Mouse (Mus musculus): ENCODE results near the gene Fgf11. TPM values are rescaled to one million over a fixed set of nuclear protein-coding genes. Genes with fewer than 3 reads are reported as not detected.

Gene Fgf11
- total and polyA plus RNA-seq, 2 experiments from 2014 or later: 1.0 to 5.7 TPM

- H3K27me3 ChIP-seq (ENCODE audit: control insufficient read depth, insufficient read depth, low read length): no peaks in the 10 kb centered on the region
- H3K4me1 ChIP-seq (ENCODE audit: control insufficient read depth, insufficient read depth): peaks cover 22% of the 10 kb centered on the region
- H3K9me3 ChIP-seq (replicated peaks; ENCODE audit: control insufficient read depth, low read length): no peaks in the 10 kb centered on the region
Observed at GRCm38 (mm10) chr11:69763551-69763950, 38.1 kb downstream of the Fgf11 start.

GRCm38 (mm10) chr11:69761868-69762267, 39.8 kb downstream of the Fgf11 start, which contains the start of gene Slc35g3:
Gene Slc35g3, minus strand, starts transcription at chr11:69761968.
- 65% methylated on average over 1 of the region's 1 CpGs for WGBS
- ATAC-seq (ENCODE audit: insufficient read depth, low read depth) (no peak), DNase-seq (ENCODE audit: low spot score) (no peak)
- H3K4me3 ChIP-seq (ENCODE audit: low read depth, low read length): no peak within 1 kb of the TSS
- no peak within 1 kb of the TSS for H3K9ac ChIP-seq (replicated peaks; ENCODE audit: low read depth, low read length)
- no peak within 1 kb of the TSS for H3K27ac ChIP-seq (ENCODE audit: low read depth)
- peaks cover 18% of the 10 kb centered on the region for H3K4me1 ChIP-seq (ENCODE audit: control insufficient read depth, insufficient read depth)
- H3K4me2 ChIP-seq (ENCODE audit: low read depth, low read length): no peak within 1 kb of the TSS
- no peaks in the 10 kb centered on the region for H3K9me3 ChIP-seq (replicated peaks; ENCODE audit: control insufficient read depth, low read length)
- no peaks in the 10 kb centered on the region for H3K36me3 ChIP-seq (replicated peaks; ENCODE audit: control insufficient read depth, insufficient read depth, low read length)
- no peak for TF ChIP-seq EP300 (IDR thresholded peaks at IDR 0.05; ENCODE audit: low read depth)
- no peak for TF ChIP-seq CTCF (IDR thresholded peaks at IDR 0.05; ENCODE audit: low read depth)
- H3K27me3 ChIP-seq (ENCODE audit: control insufficient read depth, insufficient read depth, low read length): no peaks in the 10 kb centered on the region

More at GRCm38 (mm10) chr11:69763551-69763950, 38.1 kb downstream of the Fgf11 start:
- no peaks in the 10 kb centered on the region for H3K36me3 ChIP-seq (replicated peaks; ENCODE audit: control insufficient read depth, insufficient read depth, low read length)
- DNase-seq (ENCODE audit: low spot score): no peak
- H3K9ac ChIP-seq (replicated peaks; ENCODE audit: low read depth, low read length): no peak overlapping the region
- H3K4me3 ChIP-seq (ENCODE audit: low read depth, low read length): no peak overlapping the region
- H3K27ac ChIP-seq (ENCODE audit: low read depth): no peak overlapping the region
- TF ChIP-seq CTCF (IDR thresholded peaks at IDR 0.05; ENCODE audit: low read depth) (peak; percentile 27), EP300 (IDR thresholded peaks at IDR 0.05; ENCODE audit: low read depth) (no peak)
- WGBS: 77% methylated on average over 7 of the region's 7 CpGs
- H3K4me2 ChIP-seq (ENCODE audit: low read depth, low read length): no peak overlapping the region
- ATAC-seq (ENCODE audit: insufficient read depth, low read depth): no peak

- Histone ChIP-seq H3K4me3 (ENCODE audit: low read depth, low read length) (no peak overlapping the region), H3K36me3 (replicated peaks; ENCODE audit: control insufficient read depth, insufficient read depth, low read length) (no peaks in the 10 kb centered on the region), H3K27me3 (ENCODE audit: control insufficient read depth, insufficient read depth, low read length) (no peaks in the 10 kb centered on the region), H3K27ac (ENCODE audit: low read depth) (no peak overlapping the region), H3K4me1 (ENCODE audit: control insufficient read depth, insufficient read depth) (peaks cover 25% of the 10 kb centered on the region), H3K4me2 (ENCODE audit: low read depth, low read length) (no peak overlapping the region), H3K9ac (replicated peaks; ENCODE audit: low read depth, low read length) (no peak overlapping the region), H3K9me3 (replicated peaks; ENCODE audit: control insufficient read depth, low read length) (no peaks in the 10 kb centered on the region)
- TF ChIP-seq EP300 (IDR thresholded peaks at IDR 0.05; ENCODE audit: low read depth): no peak
- no peak for TF ChIP-seq CTCF (IDR thresholded peaks at IDR 0.05; ENCODE audit: low read depth)
- ATAC-seq (ENCODE audit: insufficient read depth, low read depth) (no peak), DNase-seq (ENCODE audit: low spot score) (no peak)
- WGBS: 90% methylated on average over 7 of the region's 7 CpGs
Observed at GRCm38 (mm10) chr11:69760901-69761200, 40.8 kb downstream of the Fgf11 start.

- ATAC-seq (ENCODE audit: insufficient read depth, low read depth) (no peak), DNase-seq (ENCODE audit: low spot score) (no peak)
- 0 out of 2 replicates have a peak overlapping the region, but pooled peaks have one; percentile 74 for H3K9ac ChIP-seq (replicated peaks; ENCODE audit: low read depth, low read length)
- no peaks in the 10 kb centered on the region for H3K36me3 ChIP-seq (replicated peaks; ENCODE audit: control insufficient read depth, insufficient read depth, low read length)
- H3K27me3 ChIP-seq (ENCODE audit: control insufficient read depth, insufficient read depth, low read length): no peaks in the 10 kb centered on the region
- H3K4me3 ChIP-seq (ENCODE audit: low read depth, low read length): no peak overlapping the region
- TF ChIP-seq EP300 (IDR thresholded peaks at IDR 0.05; ENCODE audit: low read depth) (no peak), CTCF (IDR thresholded peaks at IDR 0.05; ENCODE audit: low read depth) (no peak)
- WGBS: 83% methylated on average over 14 of the region's 14 CpGs
- H3K27ac ChIP-seq (ENCODE audit: low read depth): peak overlapping the region; percentile 98
- H3K4me1 ChIP-seq (ENCODE audit: control insufficient read depth, insufficient read depth): peaks cover 28% of the 10 kb centered on the region
- H3K4me2 ChIP-seq (ENCODE audit: low read depth, low read length): no peak overlapping the region
- H3K9me3 ChIP-seq (replicated peaks; ENCODE audit: control insufficient read depth, low read length): no peaks in the 10 kb centered on the region
Observed at GRCm38 (mm10) chr11:69760160-69760900, 41.3 kb downstream of the Fgf11 start.

- H3K9me3 ChIP-seq (replicated peaks; ENCODE audit: control insufficient read depth, low read length): no peaks in the 10 kb centered on the region
- H3K36me3 ChIP-seq (replicated peaks; ENCODE audit: control insufficient read depth, insufficient read depth, low read length): no peaks in the 10 kb centered on the region
- DNase-seq (ENCODE audit: low spot score): peak; percentile 94
- peak overlapping the region; percentile 78 for H3K4me2 ChIP-seq (ENCODE audit: low read depth, low read length)
- H3K4me3 ChIP-seq (ENCODE audit: low read depth, low read length): peak overlapping the region; percentile 61
- peak; percentile 82 for ATAC-seq (ENCODE audit: insufficient read depth, low read depth)
- peak overlapping the region; percentile 74 for H3K9ac ChIP-seq (replicated peaks; ENCODE audit: low read depth, low read length)
- no peak for TF ChIP-seq CTCF (IDR thresholded peaks at IDR 0.05; ENCODE audit: low read depth)
- no peak; the same call in 1 of the 2 replicates for TF ChIP-seq EP300 (IDR thresholded peaks at IDR 0.05; ENCODE audit: low read depth)
- peak overlapping the region; percentile 98 for H3K27ac ChIP-seq (ENCODE audit: low read depth)
- H3K4me1 ChIP-seq (ENCODE audit: control insufficient read depth, insufficient read depth): peaks cover 28% of the 10 kb centered on the region
- WGBS: under 1% methylated on average over 37 of the region's 37 CpGs
- H3K27me3 ChIP-seq (ENCODE audit: control insufficient read depth, insufficient read depth, low read length): no peaks in the 10 kb centered on the region
Observed at GRCm38 (mm10) chr11:69758971-69759721, 42.5 kb downstream of the Fgf11 start.
